14 mouse cellular contexts compared by ENCODE assay signal in genomic region chr13:71148491-71149302, GRCm38 (mm10).
DNase-seq lines count a peak whose midpoint lies in the region; ATAC-seq and TF ChIP-seq lines count a peak whose summit lies in the region.
"Had no signal": no experiment of that assay in that cellular context is flagged by ENCODE, and none has a peak within 500 bp of the region (broad histone marks: within the 10 kb centered on the region; RNA-seq: fewer than 3 reads in every experiment).

No protein-coding gene starts in this region.

- H3K9me3 ChIP-seq in forebrain, embryonic 10.5 days = no peaks in the 10 kb centered on the region
- H3K9me3 ChIP-seq in hindbrain, embryonic 10.5 days = no peaks in the 10 kb centered on the region
- H3K9me3 ChIP-seq in midbrain, embryonic 16.5 days (replicated peaks; ENCODE audit: control insufficient read depth, low read length, poor library complexity, severe bottlenecking) = no peaks in the 10 kb centered on the region

- intact Hi-C loops in gastrocnemius, adult 2 months (cut with DNase I) = no loop called here

- no peak for ATAC-seq in midbrain, embryonic 16.5 days

- H3K27ac ChIP-seq in forebrain, embryonic 10.5 days = peak overlapping the region; percentile 67; the same call in 1 of the 2 replicates
- peak overlapping the region; percentile 81 for H3K27ac ChIP-seq in hindbrain, embryonic 10.5 days
- 0 out of 2 replicates have a peak overlapping the region, but pooled peaks have one; percentile 14 for H3K27ac ChIP-seq in midbrain, embryonic 16.5 days (ENCODE audit: low read length)
- H3K27ac ChIP-seq in gastrocnemius, adult 2 months = no peak overlapping the region

- peak; percentile 49 for DNase-seq in kidney, adult 9 months
- no peak for DNase-seq in kidney, adult 11 months
- DNase-seq in forebrain, embryonic 10.5 days (ENCODE audit: extremely low spot score, low spot score) = no peak
- DNase-seq in hindbrain, embryonic 10.5 days (ENCODE audit: low spot score) = no peak
- no peak for DNase-seq in lung, adult 2 months
- DNase-seq in gastrocnemius, adult 2 months = no peak
- no peak for DNase-seq in cerebellum, postnatal 10 days
- DNase-seq: adrenal gland, postnatal 36 days; heart, postnatal 14 days; lung, postnatal 10 days; right cerebral cortex, postnatal 25 days; thymus, postnatal 25 days had no signal

- H3K9ac ChIP-seq in midbrain, embryonic 16.5 days (ENCODE audit: low read depth, low read length) = no peak overlapping the region

- no peak overlapping the region; the same call in 1 of the 2 replicates for H3K4me3 ChIP-seq in forebrain, embryonic 10.5 days
- no peak overlapping the region for H3K4me3 ChIP-seq in hindbrain, embryonic 10.5 days
- H3K4me3 ChIP-seq in midbrain, embryonic 16.5 days (ENCODE audit: low read depth, low read length) = no peak overlapping the region
- H3K4me3 ChIP-seq in lung, adult 2 months (replicated peaks; ENCODE audit: extremely low read depth, low read depth, low read length) = no peak overlapping the region
- no peak overlapping the region for H3K4me3 ChIP-seq in gastrocnemius, adult 2 months
- H3K4me3 ChIP-seq: myocyte had no signal

- WGBS in forebrain, embryonic 10.5 days = 7% methylated on average over 8 of the region's 8 CpGs
- 17% methylated on average over 8 of the region's 8 CpGs for WGBS in hindbrain, embryonic 10.5 days
- WGBS in midbrain, embryonic 16.5 days = 14% methylated on average over 8 of the region's 8 CpGs
- WGBS in lung, adult 2 months = 25% methylated on average over 8 of the region's 8 CpGs

- H3K4me1 ChIP-seq in forebrain, embryonic 10.5 days = peaks cover 18% of the 10 kb centered on the region
- peaks cover 41% of the 10 kb centered on the region for H3K4me1 ChIP-seq in hindbrain, embryonic 10.5 days (replicated peaks)
- peaks cover 7% of the 10 kb centered on the region; the same call in 1 of the 2 replicates for H3K4me1 ChIP-seq in midbrain, embryonic 16.5 days (ENCODE audit: control insufficient read depth, insufficient read depth, low read length)
- H3K4me1 ChIP-seq in lung, adult 2 months (ENCODE audit: control insufficient read depth, insufficient read depth, low read length) = no peaks in the 10 kb centered on the region

- no peaks in the 10 kb centered on the region for H3K36me3 ChIP-seq in forebrain, embryonic 10.5 days (replicated peaks)
- H3K36me3 ChIP-seq in hindbrain, embryonic 10.5 days = no peaks in the 10 kb centered on the region
- H3K36me3 ChIP-seq in midbrain, embryonic 16.5 days (ENCODE audit: control insufficient read depth, insufficient read depth, low read length) = no peaks in the 10 kb centered on the region

- no peak overlapping the region for H3K4me2 ChIP-seq in midbrain, embryonic 16.5 days (ENCODE audit: low read length)

- H3K27me3 ChIP-seq in forebrain, embryonic 10.5 days (ENCODE audit: poor library complexity, severe bottlenecking) = peaks cover 91% of the 10 kb centered on the region
- H3K27me3 ChIP-seq in hindbrain, embryonic 10.5 days (ENCODE audit: insufficient read depth, poor library complexity, severe bottlenecking) = peaks cover 35% of the 10 kb centered on the region; the same call in 1 of the 2 replicates
- peaks cover 2% of the 10 kb centered on the region; the same call in 1 of the 2 replicates for H3K27me3 ChIP-seq in midbrain, embryonic 16.5 days (ENCODE audit: control insufficient read depth, insufficient read depth, low read depth, low read length)

- no peak for TF ChIP-seq CTCF in lung, adult 2 months (IDR thresholded peaks at IDR 0.05; ENCODE audit: insufficient read depth, low read length)
- no peak for TF ChIP-seq CTCF in gastrocnemius, adult 2 months (IDR thresholded peaks at IDR 0.05)

- TF ChIP-seq POLR2A in lung, adult 2 months (IDR thresholded peaks at IDR 0.05; ENCODE audit: borderline replicate concordance, extremely low read depth, low read depth, low read length) = no peak
